Mouse (Mus musculus): ENCODE results near the gene Prss22. TPM values are rescaled to one million over a fixed set of nuclear protein-coding genes. Genes with fewer than 3 reads are reported as not detected.

Prss22 gene
- total RNA-seq (2014; rRNA removed) = not detected in 2 replicates
- not detected in 2 replicates for polyA plus RNA-seq (2012; rRNA removed)

DNA sequence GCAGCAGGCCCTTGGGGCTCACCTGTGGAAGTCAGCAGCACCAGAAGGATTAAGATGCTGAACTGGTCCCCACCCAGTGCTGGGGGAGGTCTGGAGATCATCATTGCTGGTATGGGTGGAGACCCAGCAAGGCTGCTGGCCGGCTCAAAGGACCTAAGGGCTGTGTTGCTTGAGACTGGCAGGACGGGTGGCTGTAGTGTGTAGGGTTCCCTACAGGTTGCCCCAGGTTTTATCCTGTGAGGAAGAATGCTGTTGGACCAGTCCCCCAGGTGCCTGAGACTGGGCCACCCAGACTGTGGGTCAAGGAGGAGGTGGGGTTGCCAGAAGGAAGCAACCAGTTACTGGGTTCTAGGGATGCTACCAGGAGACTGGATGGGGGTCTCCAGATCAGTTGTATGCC, at the start of gene Prss22:
Gene Prss22, minus strand, starts transcription at position 200 of the 400 bp plus-strand sequence.
- H3K4me1 ChIP-seq (ENCODE audit: control insufficient read depth, insufficient read depth, low read length) = no peaks in the 10 kb centered on the region
- no peaks in the 10 kb centered on the region for H3K27me3 ChIP-seq (ENCODE audit: control insufficient read depth, insufficient read depth, low read length)
- H3K36me3 ChIP-seq (ENCODE audit: control insufficient read depth, insufficient read depth, low read length) = no peaks in the 10 kb centered on the region
- WGBS = 51% methylated on average over 2 of the region's 2 CpGs
- no peak for DNase-seq (ENCODE audit: extremely low read depth, low read depth, low spot score)
- H3K4me3 ChIP-seq (ENCODE audit: insufficient read depth, low read depth, low read length) = no peak within 1 kb of the TSS
- no peak within 1 kb of the TSS for H3K27ac ChIP-seq (replicated peaks; ENCODE audit: insufficient read depth, low read depth, low read length)
- TF ChIP-seq CTCF (IDR thresholded peaks at IDR 0.05; ENCODE audit: low read depth, low read length) = no peak
- TF ChIP-seq POLR2A (IDR thresholded peaks at IDR 0.05; ENCODE audit: extremely low read depth, insufficient read depth, low read length) = no peak
- H3K79me2 ChIP-seq (ENCODE audit: control insufficient read depth, insufficient read depth, low read length) = no peaks in the 10 kb centered on the region
- H3K9ac ChIP-seq (ENCODE audit: low read depth, low read length) = no peak within 1 kb of the TSS

DNA sequence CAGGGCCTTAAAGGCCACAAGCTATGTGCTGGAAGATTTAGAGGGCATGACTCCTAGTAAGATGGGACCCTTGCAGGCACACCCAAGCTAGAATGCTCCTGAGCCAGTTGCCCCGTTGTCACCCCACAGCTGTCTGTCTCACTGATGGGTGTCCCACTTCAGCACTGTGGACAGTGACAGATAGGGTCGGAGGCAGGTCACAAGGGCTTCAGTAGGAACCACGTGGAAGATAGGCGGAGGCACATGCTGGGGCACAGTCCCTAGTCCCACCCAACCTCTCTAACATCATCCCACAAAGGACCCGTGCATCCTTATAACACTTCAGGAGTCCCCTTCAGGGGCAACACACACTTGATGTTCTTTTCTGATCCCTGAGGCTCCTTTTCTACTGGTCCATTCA, 48.1 kb upstream of the Prss22 start:
- no peak overlapping the region for H3K27ac ChIP-seq (replicated peaks; ENCODE audit: insufficient read depth, low read depth, low read length)
- no peak overlapping the region for H3K4me3 ChIP-seq (ENCODE audit: insufficient read depth, low read depth, low read length)
- no peak for DNase-seq (ENCODE audit: extremely low read depth, low read depth, low spot score)
- peaks cover 2% of the 10 kb centered on the region; the same call in 1 of the 2 replicates for H3K36me3 ChIP-seq (ENCODE audit: control insufficient read depth, insufficient read depth, low read length)
- no peaks in the 10 kb centered on the region for H3K27me3 ChIP-seq (ENCODE audit: control insufficient read depth, insufficient read depth, low read length)
- WGBS = 38% methylated on average over 5 of the region's 5 CpGs
- no peaks in the 10 kb centered on the region for H3K4me1 ChIP-seq (ENCODE audit: control insufficient read depth, insufficient read depth, low read length)
- no peak overlapping the region for H3K9ac ChIP-seq (ENCODE audit: low read depth, low read length)
- no peak for TF ChIP-seq POLR2A (IDR thresholded peaks at IDR 0.05; ENCODE audit: extremely low read depth, insufficient read depth, low read length)
- no peak for TF ChIP-seq CTCF (IDR thresholded peaks at IDR 0.05; ENCODE audit: low read depth, low read length)
- H3K79me2 ChIP-seq (ENCODE audit: control insufficient read depth, insufficient read depth, low read length) = no peaks in the 10 kb centered on the region

DNA sequence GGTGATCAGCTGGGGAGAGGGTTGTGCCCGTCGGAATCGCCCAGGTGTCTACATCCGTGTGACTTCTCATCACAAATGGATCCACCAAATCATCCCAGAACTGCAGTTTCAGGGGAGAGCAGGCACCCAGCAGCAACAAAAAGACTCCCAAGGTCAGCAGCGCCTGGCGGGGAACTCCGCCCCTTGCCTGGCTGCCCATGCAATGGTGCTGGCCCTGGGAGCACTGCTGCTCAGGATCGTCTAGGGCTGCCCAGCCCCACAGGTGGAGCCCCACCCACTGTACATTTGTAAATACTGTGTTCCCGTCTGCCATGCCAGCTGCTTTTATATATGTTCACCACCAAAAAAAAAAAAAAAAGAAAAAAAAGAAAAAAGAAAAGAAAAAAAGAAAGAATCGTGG, 47.7 kb upstream of the Prss22 start:
- TF ChIP-seq POLR2A (IDR thresholded peaks at IDR 0.05; ENCODE audit: extremely low read depth, insufficient read depth, low read length) (no peak), CTCF (IDR thresholded peaks at IDR 0.05; ENCODE audit: low read depth, low read length) (no peak)
- 74% methylated on average over 10 of the region's 10 CpGs for WGBS
- Histone ChIP-seq H3K9ac (ENCODE audit: low read depth, low read length) (no peak overlapping the region), H3K4me1 (ENCODE audit: control insufficient read depth, insufficient read depth, low read length) (no peaks in the 10 kb centered on the region), H3K27me3 (ENCODE audit: control insufficient read depth, insufficient read depth, low read length) (no peaks in the 10 kb centered on the region), H3K36me3 (ENCODE audit: control insufficient read depth, insufficient read depth, low read length) (peaks cover 2% of the 10 kb centered on the region; the same call in 1 of the 2 replicates), H3K79me2 (ENCODE audit: control insufficient read depth, insufficient read depth, low read length) (no peaks in the 10 kb centered on the region), H3K4me3 (ENCODE audit: insufficient read depth, low read depth, low read length) (no peak overlapping the region), H3K27ac (replicated peaks; ENCODE audit: insufficient read depth, low read depth, low read length) (no peak overlapping the region)
- DNase-seq (ENCODE audit: extremely low read depth, low read depth, low spot score) = no peak

DNA sequence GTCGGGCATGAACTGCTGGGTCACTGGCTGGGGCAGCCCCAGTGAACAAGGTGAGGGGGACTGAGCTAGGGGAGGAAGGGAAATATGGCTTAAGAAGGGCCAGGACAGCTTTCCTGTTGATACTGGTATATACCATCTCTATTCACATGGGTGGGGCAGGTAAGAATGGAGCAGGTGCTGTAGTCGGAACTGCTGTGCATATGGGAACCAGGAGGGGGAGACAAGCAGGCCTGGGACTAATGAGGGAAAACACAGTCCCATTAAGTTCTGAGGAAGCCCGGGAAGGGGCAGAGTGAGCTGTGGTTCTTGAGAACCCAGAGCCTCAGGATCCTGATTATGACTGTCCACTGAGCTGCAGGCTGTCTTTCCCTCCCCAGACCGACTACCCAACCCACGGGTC, 46.6 kb upstream of the Prss22 start:
- Histone ChIP-seq H3K9ac (ENCODE audit: low read depth, low read length) (no peak overlapping the region), H3K27me3 (ENCODE audit: control insufficient read depth, insufficient read depth, low read length) (no peaks in the 10 kb centered on the region), H3K36me3 (ENCODE audit: control insufficient read depth, insufficient read depth, low read length) (peaks cover 2% of the 10 kb centered on the region; the same call in 1 of the 2 replicates), H3K4me1 (ENCODE audit: control insufficient read depth, insufficient read depth, low read length) (no peaks in the 10 kb centered on the region), H3K27ac (replicated peaks; ENCODE audit: insufficient read depth, low read depth, low read length) (no peak overlapping the region), H3K79me2 (ENCODE audit: control insufficient read depth, insufficient read depth, low read length) (no peaks in the 10 kb centered on the region), H3K4me3 (ENCODE audit: insufficient read depth, low read depth, low read length) (no peak overlapping the region)
- TF ChIP-seq POLR2A (IDR thresholded peaks at IDR 0.05; ENCODE audit: extremely low read depth, insufficient read depth, low read length) (no peak), CTCF (IDR thresholded peaks at IDR 0.05; ENCODE audit: low read depth, low read length) (no peak)
- 55% methylated on average over 5 of the region's 5 CpGs for WGBS
- DNase-seq (ENCODE audit: extremely low read depth, low read depth, low spot score) = no peak

- WGBS = 71% methylated on average over 4 of the region's 4 CpGs
- no peak within 1 kb of the TSS for H3K4me3 ChIP-seq (ENCODE audit: insufficient read depth, low read depth, low read length)
- TF ChIP-seq POLR2A (IDR thresholded peaks at IDR 0.05; ENCODE audit: extremely low read depth, insufficient read depth, low read length) = no peak
- TF ChIP-seq CTCF (IDR thresholded peaks at IDR 0.05; ENCODE audit: low read depth, low read length) = no peak
- no peaks in the 10 kb centered on the region for H3K79me2 ChIP-seq (ENCODE audit: control insufficient read depth, insufficient read depth, low read length)
- H3K27ac ChIP-seq (replicated peaks; ENCODE audit: insufficient read depth, low read depth, low read length) = no peak within 1 kb of the TSS
- H3K36me3 ChIP-seq (ENCODE audit: control insufficient read depth, insufficient read depth, low read length) = no peaks in the 10 kb centered on the region
- no peaks in the 10 kb centered on the region for H3K4me1 ChIP-seq (ENCODE audit: control insufficient read depth, insufficient read depth, low read length)
- no peak for DNase-seq (ENCODE audit: extremely low read depth, low read depth, low spot score)
- no peaks in the 10 kb centered on the region for H3K27me3 ChIP-seq (ENCODE audit: control insufficient read depth, insufficient read depth, low read length)
- no peak within 1 kb of the TSS for H3K9ac ChIP-seq (ENCODE audit: low read depth, low read length)
These were observed 39.9 kb upstream of the Prss22 start, which contains the start of gene Prss27 for GRCm38 (mm10) chr17:24037844-24038243. Gene Prss27, plus strand, starts transcription at chr17:24038144.

DNA sequence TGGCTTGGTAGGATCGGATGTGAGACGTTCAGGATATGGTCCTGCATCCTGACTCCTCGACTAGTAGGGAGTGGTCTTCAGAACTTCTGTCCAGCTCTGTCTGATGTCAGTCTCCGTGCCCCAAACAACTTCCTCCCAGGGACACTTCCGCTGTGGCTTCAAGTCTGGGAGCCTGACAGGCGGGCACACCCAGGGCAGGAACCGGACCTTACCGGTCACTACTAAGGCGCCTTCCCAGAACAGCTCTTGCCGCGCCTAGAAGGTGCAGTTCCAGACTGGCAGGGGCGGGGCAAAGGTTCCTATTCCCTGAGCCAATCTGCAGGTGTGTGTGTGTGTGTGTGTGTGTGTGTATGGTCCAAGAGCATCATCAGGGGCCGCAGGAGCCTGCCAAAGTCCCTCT, 39.5 kb upstream of the Prss22 start:
- Histone ChIP-seq H3K4me3 (ENCODE audit: insufficient read depth, low read depth, low read length) (no peak overlapping the region), H3K9ac (ENCODE audit: low read depth, low read length) (no peak overlapping the region), H3K79me2 (ENCODE audit: control insufficient read depth, insufficient read depth, low read length) (no peaks in the 10 kb centered on the region), H3K4me1 (ENCODE audit: control insufficient read depth, insufficient read depth, low read length) (no peaks in the 10 kb centered on the region), H3K27me3 (ENCODE audit: control insufficient read depth, insufficient read depth, low read length) (no peaks in the 10 kb centered on the region), H3K36me3 (ENCODE audit: control insufficient read depth, insufficient read depth, low read length) (no peaks in the 10 kb centered on the region), H3K27ac (replicated peaks; ENCODE audit: insufficient read depth, low read depth, low read length) (no peak overlapping the region)
- WGBS = 75% methylated on average over 13 of the region's 13 CpGs
- no peak for TF ChIP-seq POLR2A (IDR thresholded peaks at IDR 0.05; ENCODE audit: extremely low read depth, insufficient read depth, low read length)
- TF ChIP-seq CTCF (IDR thresholded peaks at IDR 0.05; ENCODE audit: low read depth, low read length) = no peak
- DNase-seq (ENCODE audit: extremely low read depth, low read depth, low spot score) = no peak

All from liver, adult 2 months (tissue).